Mouse (Mus musculus): ENCODE measurements around the gene Grin2c. TPM values are rescaled to one million over a fixed set of nuclear protein-coding genes. Genes with fewer than 3 reads are reported as not detected.

The Grin2c gene
- polyA plus RNA-seq (2012; rRNA removed; ENCODE audit: low replicate concordance): 0.16 and 0.24 TPM in 2 replicates

DNA sequence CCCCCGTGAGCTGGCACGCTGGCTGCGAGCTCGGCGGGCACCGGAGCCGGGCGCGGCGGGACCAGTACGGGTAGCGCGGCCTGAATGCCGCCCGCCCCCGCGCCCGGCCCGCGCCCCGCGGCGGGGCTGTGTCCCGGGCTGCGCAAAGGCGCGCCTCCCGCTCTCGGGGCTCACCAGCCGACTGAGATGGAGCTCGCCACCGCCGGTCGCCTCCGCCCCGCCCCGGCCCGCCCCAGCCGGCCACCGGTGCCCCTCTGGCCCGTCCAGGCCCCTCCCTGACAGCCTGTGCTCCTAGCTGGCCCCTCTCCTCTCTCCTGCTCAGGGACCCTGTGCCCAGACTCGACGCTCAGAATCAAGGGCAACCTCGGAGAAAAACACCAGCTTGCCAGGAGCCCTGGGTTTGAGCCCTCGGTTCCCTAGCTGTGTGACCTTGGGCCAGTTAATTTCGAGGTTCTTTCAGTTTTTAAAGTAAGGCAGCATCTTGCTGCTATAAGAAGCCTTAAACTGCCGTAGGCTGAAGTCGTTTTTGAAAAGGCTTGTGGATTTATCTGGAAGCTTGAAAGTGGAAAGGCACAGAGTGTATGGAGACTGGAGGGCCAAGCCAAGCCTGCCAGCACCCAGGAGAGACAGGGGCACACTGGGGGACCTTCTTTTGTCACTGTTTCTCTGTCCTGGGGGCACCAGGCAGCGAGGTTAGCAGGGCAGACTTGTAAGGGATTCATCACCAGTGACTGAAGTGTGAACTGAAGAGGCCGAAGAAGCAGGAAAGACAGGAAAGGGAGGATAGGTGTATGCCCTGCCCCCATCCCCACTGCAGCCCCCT is at the start of gene Grin2c:
Grin2c (minus strand) TSS at position 183 of the 823 bp plus-strand sequence.

GRCm38 (mm10) chr11:115306863-115307262 is 39.8 kb upstream of the Grin2c start, which contains the start of gene Otop2:
Otop2 (plus strand) TSS chr11:115307163.

GRCm38 (mm10) chr11:115297214-115297826 is 30.3 kb upstream of the Grin2c start, which contains the start of gene Fads6:
Fads6 (minus strand) TSS chr11:115297663.

DNA sequence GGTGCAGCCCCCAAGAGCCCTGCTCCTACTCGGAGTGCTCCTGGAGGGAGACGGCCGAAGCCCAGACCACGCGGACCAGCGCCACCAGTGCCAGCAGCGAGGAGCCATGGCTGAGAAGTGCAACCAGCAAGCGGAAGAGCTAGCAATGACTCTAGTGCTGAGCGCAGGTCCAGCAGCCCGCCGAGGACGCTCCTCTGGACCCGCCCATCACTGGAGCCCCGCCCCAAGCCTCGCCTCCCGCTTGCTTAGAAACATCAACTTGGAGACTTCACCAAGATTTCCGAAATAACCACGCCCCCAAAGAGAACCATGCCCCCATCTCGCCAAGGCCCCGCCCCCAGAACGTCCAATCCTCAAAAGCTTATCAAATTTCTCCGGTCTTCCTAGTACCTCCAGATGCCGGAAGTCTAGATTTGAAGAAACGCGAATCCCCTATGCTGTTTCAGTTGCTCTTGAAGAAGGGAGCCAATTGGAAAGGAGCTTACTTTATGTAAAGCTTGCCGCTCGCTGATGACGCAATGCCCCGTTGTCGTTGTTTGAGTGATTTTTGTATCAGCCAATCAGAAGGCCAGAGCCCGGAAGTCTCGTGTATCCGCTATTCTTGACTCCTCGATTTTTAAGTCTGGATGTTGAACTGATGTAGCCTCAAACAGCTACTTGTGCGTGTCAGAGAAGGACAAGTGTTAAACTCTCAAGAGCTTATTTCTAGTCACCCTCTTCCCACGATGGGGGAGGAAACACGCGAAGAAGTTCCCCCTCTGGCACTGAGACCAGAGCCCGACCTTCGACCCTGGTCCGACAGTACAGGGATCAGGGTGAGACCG is 9.9 kb upstream of the Grin2c start, which contains the start of gene Fdxr:
Fdxr (minus strand) TSS at position 271 of the 824 bp plus-strand sequence.

Other genes starting within 250 kb of the Grin2c start
- gene Cd300ld4, start 240.2 kb downstream of the Grin2c start, polyA plus RNA-seq (2012; rRNA removed; ENCODE audit: low replicate concordance): not detected in 2 replicates
- 0.27 TPM in 1 of 2 replicates, not detected in the other for gene Cd300ld5, start 229.5 kb downstream of the Grin2c start, polyA plus RNA-seq (2012; rRNA removed; ENCODE audit: low replicate concordance)
- 1.4 and 2.6 TPM in 2 replicates for gene Cd300ld3, start 218.8 kb downstream of the Grin2c start, polyA plus RNA-seq (2012; rRNA removed; ENCODE audit: low replicate concordance)
- gene Cd300e, start 205.1 kb downstream of the Grin2c start, polyA plus RNA-seq (2012; rRNA removed; ENCODE audit: low replicate concordance): 0.13 TPM in 2 replicates
- gene Rab37, start 175.8 kb downstream of the Grin2c start, polyA plus RNA-seq (2012; rRNA removed; ENCODE audit: low replicate concordance): 0.55 and 2.2 TPM in 2 replicates
- gene Cd300lf, start 133.3 kb downstream of the Grin2c start, polyA plus RNA-seq (2012; rRNA removed; ENCODE audit: low replicate concordance): 4.5 and 5.2 TPM in 2 replicates
- 239 and 866 TPM in 2 replicates for gene Slc9a3r1, start 103.9 kb downstream of the Grin2c start, polyA plus RNA-seq (2012; rRNA removed; ENCODE audit: low replicate concordance)
- 12.2 and 17.0 TPM in 2 replicates for gene Tmem104, start 79.8 kb downstream of the Grin2c start, polyA plus RNA-seq (2012; rRNA removed; ENCODE audit: low replicate concordance)
- 17.4 and 27.6 TPM in 2 replicates for gene Nat9, start 79.4 kb downstream of the Grin2c start, polyA plus RNA-seq (2012; rRNA removed; ENCODE audit: low replicate concordance)
- 18.3 and 20.0 TPM in 2 replicates for gene Fdxr, start 9.8 kb upstream of the Grin2c start, polyA plus RNA-seq (2012; rRNA removed; ENCODE audit: low replicate concordance)
- 0.69 and 2.5 TPM in 2 replicates for gene Fads6, start 30.4 kb upstream of the Grin2c start, polyA plus RNA-seq (2012; rRNA removed; ENCODE audit: low replicate concordance)
- 0.07 and 1.7 TPM in 2 replicates for gene Otop2, start 39.9 kb upstream of the Grin2c start, polyA plus RNA-seq (2012; rRNA removed; ENCODE audit: low replicate concordance)
- 0.15 and 0.17 TPM in 2 replicates for gene Ush1g, start 54.8 kb upstream of the Grin2c start, polyA plus RNA-seq (2012; rRNA removed; ENCODE audit: low replicate concordance)
- 12.8 and 196 TPM in 2 replicates for gene Otop3, start 67.5 kb upstream of the Grin2c start, polyA plus RNA-seq (2012; rRNA removed; ENCODE audit: low replicate concordance)
- 19.3 and 54.9 TPM in 2 replicates for gene Hid1, start 100.5 kb upstream of the Grin2c start, polyA plus RNA-seq (2012; rRNA removed; ENCODE audit: low replicate concordance)
- gene Cdr2l, start 114.7 kb upstream of the Grin2c start, polyA plus RNA-seq (2012; rRNA removed; ENCODE audit: low replicate concordance): 3.3 and 4.8 TPM in 2 replicates
- 53.6 and 65.8 TPM in 2 replicates for gene Mrpl58, start 136.5 kb upstream of the Grin2c start, polyA plus RNA-seq (2012; rRNA removed; ENCODE audit: low replicate concordance)
- 23.6 and 30.4 TPM in 2 replicates for gene Atp5h, start 152.7 kb upstream of the Grin2c start, polyA plus RNA-seq (2012; rRNA removed; ENCODE audit: low replicate concordance)
- gene Kctd2, start 152.9 kb upstream of the Grin2c start, polyA plus RNA-seq (2012; rRNA removed; ENCODE audit: low replicate concordance): 16.2 and 31.2 TPM in 2 replicates
- 9.0 and 13.0 TPM in 2 replicates for gene Trim80, start 173.3 kb upstream of the Grin2c start, polyA plus RNA-seq (2012; rRNA removed; ENCODE audit: low replicate concordance)
- gene Slc16a5, start 195.2 kb upstream of the Grin2c start, polyA plus RNA-seq (2012; rRNA removed; ENCODE audit: low replicate concordance): 137 and 218 TPM in 2 replicates
- 17.0 and 21.2 TPM in 2 replicates for gene Armc7, start 208.4 kb upstream of the Grin2c start, polyA plus RNA-seq (2012; rRNA removed; ENCODE audit: low replicate concordance)
- 74.7 and 121 TPM in 2 replicates for gene Nt5c, start 224.6 kb upstream of the Grin2c start, polyA plus RNA-seq (2012; rRNA removed; ENCODE audit: low replicate concordance)
- 285 and 464 TPM in 2 replicates for gene Jpt1, start 247.1 kb upstream of the Grin2c start, polyA plus RNA-seq (2012; rRNA removed; ENCODE audit: low replicate concordance)